Mouse (Mus musculus): ENCODE measurements around the gene Ddx3x. TPM values are rescaled to one million over a fixed set of nuclear protein-coding genes. Genes with fewer than 3 reads are reported as not detected.
"Not testable (repeated sequence)": the region's sequence is repeated elsewhere in the genome, so short reads cannot be mapped to it uniquely, and the experiment has no call there.

Ddx3x gene
- polyA plus RNA-seq, 1 experiment from 2014 or later = 183 TPM

GRCm38 (mm10) chrX:13294505-13295228 is 13.9 kb downstream of the Ddx3x start:
- no peak for DNase-seq (ENCODE audit: extremely low spot score, low spot score)
- no peak overlapping the region for H3K27ac ChIP-seq
- H3K27me3 ChIP-seq (ENCODE audit: poor library complexity, severe bottlenecking) = 0 out of 2 replicates have a peak, but pooled peaks cover 3% of the 10 kb centered on the region

GRCm38 (mm10) chrX:13295229-13295571 is 14.4 kb downstream of the Ddx3x start:
- Histone ChIP-seq H3K27ac (no peak overlapping the region), H3K4me3 (no peak overlapping the region), H3K36me3 (replicated peaks) (peaks cover 31% of the 10 kb centered on the region), H3K9me3 (no peaks in the 10 kb centered on the region), H3K27me3 (ENCODE audit: poor library complexity, severe bottlenecking) (0 out of 2 replicates have a peak, but pooled peaks cover 3% of the 10 kb centered on the region), H3K4me1 (no peaks in the 10 kb centered on the region)
- DNase-seq (ENCODE audit: extremely low spot score, low spot score) = no peak

More at GRCm38 (mm10) chrX:13294505-13295228, 13.9 kb downstream of the Ddx3x start:
- no peak overlapping the region for H3K4me3 ChIP-seq
- no peaks in the 10 kb centered on the region for H3K4me1 ChIP-seq
- 51% methylated on average over 6 of the region's 6 CpGs for WGBS
- peaks cover 36% of the 10 kb centered on the region for H3K36me3 ChIP-seq (replicated peaks)
- H3K9me3 ChIP-seq = no peaks in the 10 kb centered on the region

GRCm38 (mm10) chrX:13296241-13296640 is 15.5 kb downstream of the Ddx3x start:
- not testable (repeated sequence) for H3K9me3 ChIP-seq; H3K4me1 ChIP-seq; H3K27me3 ChIP-seq (ENCODE audit: poor library complexity, severe bottlenecking); H3K4me3 ChIP-seq; H3K27ac ChIP-seq; DNase-seq (ENCODE audit: extremely low spot score, low spot score)
- peaks cover 20% of the 10 kb centered on the region for H3K36me3 ChIP-seq (replicated peaks)
- WGBS = 24% methylated on average over 4 of the region's 4 CpGs

GRCm38 (mm10) chrX:13306190-13306589 is 25.4 kb downstream of the Ddx3x start:
- no peak overlapping the region for H3K27ac ChIP-seq
- no peak overlapping the region for H3K4me3 ChIP-seq
- H3K4me1 ChIP-seq = no peaks in the 10 kb centered on the region
- 76% methylated on average over 3 of the region's 3 CpGs for WGBS
- H3K27me3 ChIP-seq (ENCODE audit: poor library complexity, severe bottlenecking) = peaks cover 13% of the 10 kb centered on the region
- H3K9me3 ChIP-seq = no peaks in the 10 kb centered on the region
- no peak for DNase-seq (ENCODE audit: extremely low spot score, low spot score)
- no peaks in the 10 kb centered on the region for H3K36me3 ChIP-seq (replicated peaks)

- DNase-seq (ENCODE audit: extremely low spot score, low spot score) = no peak
Observed at GRCm38 (mm10) chrX:13311396-13311795, 30.6 kb downstream of the Ddx3x start.

GRCm38 (mm10) chrX:13329611-13330010 is 48.8 kb downstream of the Ddx3x start:
- no peaks in the 10 kb centered on the region for H3K9me3 ChIP-seq
- 88% methylated on average over 7 of the region's 7 CpGs for WGBS
- DNase-seq (ENCODE audit: extremely low spot score, low spot score) = no peak
- no peak overlapping the region for H3K4me3 ChIP-seq
- H3K27ac ChIP-seq = no peak overlapping the region
- H3K4me1 ChIP-seq = no peaks in the 10 kb centered on the region
- H3K27me3 ChIP-seq (ENCODE audit: poor library complexity, severe bottlenecking) = peaks cover 70% of the 10 kb centered on the region
- no peaks in the 10 kb centered on the region for H3K36me3 ChIP-seq (replicated peaks)

More at GRCm38 (mm10) chrX:13311396-13311795, 30.6 kb downstream of the Ddx3x start:
- WGBS = 81% methylated on average over 4 of the region's 4 CpGs
- Histone ChIP-seq H3K36me3 (replicated peaks) (no peaks in the 10 kb centered on the region), H3K9me3 (no peaks in the 10 kb centered on the region), H3K4me1 (no peaks in the 10 kb centered on the region), H3K4me3 (no peak overlapping the region), H3K27ac (no peak overlapping the region), H3K27me3 (ENCODE audit: poor library complexity, severe bottlenecking) (peaks cover 22% of the 10 kb centered on the region)

Other genes starting within 250 kb of the Ddx3x start
- gene Usp9x, start 209.5 kb upstream of the Ddx3x start, polyA plus RNA-seq (2016; fragmentation: Nextera tagmentation; extraction: Ambion mirVana) = 37.3 and 44.3 TPM in 2 replicates
- 0.04 and 0.06 TPM in 2 replicates for gene Nyx, start 185.1 kb downstream of the Ddx3x start, polyA plus RNA-seq (2016; fragmentation: Nextera tagmentation; extraction: Ambion mirVana)

Data from forebrain, embryonic 10.5 days (tissue).